Mouse (Mus musculus) hematopoietic stem cell, adult 5-6 weeks (primary cell): ENCODE data around the gene Hoxb6. TPM values are rescaled to one million over a fixed set of nuclear protein-coding genes. Genes with fewer than 3 reads are reported as not detected.

ENCODE experiments used
- ATAC-seq, 2 experiments: fragments of 125-278 bp in 1 of 2; replicated peaks in 1 of 2; 2 replicates each; pipeline ENCODE4 v1.8.0; 2016 to 2017; ENCODE audit warnings: inconsistent platforms in 2 of 2, mild to moderate bottlenecking in 2 of 2, moderate number of reproducible peaks in 2 of 2, low read depth in 1 of 2, moderate TSS enrichment in 1 of 2; ENCODE audit not compliant: low FRiP score in 2 of 2, poor library complexity in 2 of 2, severe bottlenecking in 2 of 2, insufficient read depth in 1 of 2, low TSS enrichment in 1 of 2
- total RNA-seq: library from RNA; stranded (forward); fragments of 172-1452, 232-1000 nt; gene quantifications from 2 replicates; pipeline ENCODE4 v1.2.3, GENCODE M21; 2017

Gene Hoxb6
- total RNA-seq, 1 experiment from 2014 or later = 1.2 TPM

DNA sequence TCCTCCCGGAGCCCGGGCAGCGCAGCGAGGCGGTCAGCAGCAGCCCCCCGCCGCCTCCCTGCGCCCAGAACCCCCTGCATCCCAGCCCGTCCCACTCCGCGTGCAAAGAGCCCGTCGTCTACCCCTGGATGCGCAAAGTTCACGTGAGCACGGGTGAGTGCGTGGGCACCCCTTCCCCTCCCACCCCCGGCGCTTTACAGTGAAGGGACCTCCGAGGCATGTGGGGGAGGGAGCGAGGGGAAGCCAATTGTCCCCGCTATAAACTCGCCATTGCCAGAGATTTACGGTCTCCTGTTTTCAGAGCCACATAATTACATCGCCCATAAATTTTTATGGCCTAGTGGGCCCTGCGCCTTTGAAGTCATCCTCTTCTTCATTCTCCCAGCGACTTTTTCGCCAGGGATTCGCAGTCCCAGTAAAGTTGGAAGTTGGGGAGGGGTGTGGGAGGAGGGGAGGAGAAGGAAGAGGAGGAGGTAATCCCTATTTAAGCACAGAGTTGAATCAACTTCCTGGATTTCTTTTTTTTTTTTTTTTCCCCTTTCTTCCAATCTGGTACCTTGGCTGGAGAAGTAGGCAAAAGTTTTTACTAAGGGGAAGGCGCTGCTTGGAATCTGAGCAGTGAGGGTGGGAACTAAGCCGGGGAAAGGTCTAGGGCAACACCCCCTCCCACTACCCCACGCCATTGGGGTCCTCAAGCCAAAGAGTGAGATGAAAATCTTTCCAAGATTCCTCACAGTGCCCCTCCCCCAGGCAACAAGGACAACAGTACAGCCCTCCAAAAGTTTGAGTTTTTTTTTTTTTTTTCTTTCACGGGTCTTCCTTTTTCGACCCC lies 27.0 kb downstream of the Hoxb6 start:
- no peak for ATAC-seq

- ATAC-seq = peak; percentile 14 to 24; a peak in 1 of 4 replicates
Observed at GRCm38 (mm10) chr11:96319910-96320309, 27.6 kb downstream of the Hoxb6 start.

DNA sequence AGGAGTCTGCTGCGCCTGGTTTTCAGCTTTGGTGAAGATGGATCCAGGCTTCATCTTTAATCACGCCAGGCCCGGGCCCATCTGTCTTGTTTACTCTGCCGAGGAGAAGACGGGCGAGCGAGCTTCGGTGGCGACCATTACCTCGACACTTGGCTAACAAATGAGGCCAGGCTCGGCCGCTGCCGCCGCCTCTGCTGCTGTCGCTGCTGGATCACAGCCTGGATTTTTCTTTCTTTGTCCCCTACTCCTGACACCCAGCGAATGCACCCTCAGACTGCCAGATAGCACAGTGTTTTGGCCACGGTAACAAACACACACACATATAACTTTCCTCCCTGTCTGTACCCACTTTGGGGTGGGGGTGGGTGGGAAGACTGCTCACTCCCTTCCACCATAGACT lies 28.4 kb downstream of the Hoxb6 start:
- ATAC-seq = no peak

DNA sequence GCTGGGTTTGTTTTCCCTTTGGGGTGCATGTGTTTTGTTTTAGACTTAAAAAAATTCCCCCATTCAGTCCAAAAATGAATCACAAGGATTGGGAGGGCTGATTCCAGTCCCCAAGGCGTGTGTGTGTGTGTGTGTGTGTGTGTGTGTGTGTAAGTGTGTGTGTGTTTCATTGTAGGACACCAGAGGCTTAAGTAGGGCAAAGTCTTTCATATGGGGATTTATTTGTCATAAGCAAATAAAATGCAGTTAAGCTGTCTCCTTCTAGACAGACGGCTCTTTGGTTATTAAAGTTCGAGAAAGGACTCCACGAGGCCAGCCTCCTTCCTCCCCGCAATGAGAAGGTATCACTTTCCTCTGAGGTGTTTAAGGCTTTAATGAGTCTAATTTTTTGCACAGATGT lies 29.6 kb downstream of the Hoxb6 start:
- no peak for ATAC-seq

- ATAC-seq = no peak
Observed at GRCm38 (mm10) chr11:96322738-96323137, 30.5 kb downstream of the Hoxb6 start.

DNA sequence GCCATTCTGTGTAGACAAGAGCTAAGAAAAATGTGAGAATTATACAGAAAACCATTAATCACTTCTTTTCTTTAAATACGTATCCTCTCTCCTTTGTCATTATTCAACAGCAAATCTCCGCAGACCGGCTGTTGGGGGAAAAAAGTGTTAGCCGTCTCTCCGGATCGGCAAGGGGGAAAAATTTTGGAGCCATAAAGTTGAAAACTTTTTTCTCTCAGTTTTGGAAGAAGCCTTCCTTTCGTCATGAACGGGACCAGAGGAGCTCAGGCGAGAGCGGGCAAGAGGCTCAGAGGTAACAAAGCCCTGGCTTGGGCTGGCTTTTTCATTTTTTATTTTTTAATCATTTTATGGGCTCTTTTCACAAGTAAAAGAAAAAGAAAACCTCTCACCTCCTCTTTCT lies 30.9 kb downstream of the Hoxb6 start, which contains the start of gene Hoxb3:
Gene Hoxb3, plus strand, starts transcription at position 173 of the 400 bp plus-strand sequence.
- no peak for ATAC-seq

GRCm38 (mm10) chr11:96324125-96324524 lies 31.8 kb downstream of the Hoxb6 start:
- no peak for ATAC-seq

DNA sequence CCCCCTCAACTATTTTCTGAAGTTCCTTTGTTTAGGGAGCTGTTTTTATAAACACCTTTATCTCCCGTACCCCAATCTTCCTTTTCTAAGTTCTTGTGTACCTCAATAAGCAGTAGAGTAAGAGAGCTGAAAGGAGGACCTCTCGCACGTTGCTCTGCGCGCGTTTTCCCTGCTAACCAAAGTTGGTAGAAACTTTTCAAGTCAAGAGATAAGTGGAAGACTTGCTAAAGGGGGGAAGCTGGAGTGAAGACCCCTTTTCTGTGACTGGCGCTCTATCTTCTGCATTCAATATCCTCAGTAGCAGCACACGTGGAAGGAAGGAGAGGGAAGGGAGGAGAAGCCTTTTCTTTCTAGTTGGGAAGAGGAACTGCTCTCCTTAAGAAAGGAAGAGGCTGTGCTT lies 32.7 kb downstream of the Hoxb6 start:
- no peak for ATAC-seq

GRCm38 (mm10) chr11:96325747-96326212 lies 33.5 kb downstream of the Hoxb6 start:
- ATAC-seq = no peak

- ATAC-seq = no peak
Observed at GRCm38 (mm10) chr11:96326705-96327104, 34.4 kb downstream of the Hoxb6 start.

GRCm38 (mm10) chr11:96327122-96327521 lies 34.8 kb downstream of the Hoxb6 start:
- no peak for ATAC-seq

GRCm38 (mm10) chr11:96327750-96328149 lies 35.5 kb downstream of the Hoxb6 start:
- no peak for ATAC-seq

- ATAC-seq = no peak
Observed at GRCm38 (mm10) chr11:96328605-96329004, 36.3 kb downstream of the Hoxb6 start.

DNA sequence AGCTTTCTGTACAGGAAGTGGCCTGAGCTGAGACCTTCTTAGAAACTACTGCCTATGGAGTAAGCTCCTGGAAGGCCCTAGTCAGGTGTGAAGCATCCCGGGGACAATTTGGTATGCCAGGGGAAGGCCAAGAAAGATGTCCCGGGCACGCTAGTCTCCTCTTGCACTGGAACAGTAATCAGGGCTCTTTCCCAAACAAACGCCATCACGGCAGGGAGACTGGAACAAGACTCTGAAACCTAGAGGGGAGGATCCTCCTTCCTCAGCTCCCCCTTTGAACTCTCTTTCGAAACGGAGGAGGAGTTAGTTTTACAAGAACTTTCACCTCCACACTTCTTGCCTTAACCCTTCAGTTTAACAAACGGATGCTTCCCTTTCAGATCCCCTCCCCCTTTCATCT lies 39.8 kb downstream of the Hoxb6 start:
- no peak for ATAC-seq

DNA sequence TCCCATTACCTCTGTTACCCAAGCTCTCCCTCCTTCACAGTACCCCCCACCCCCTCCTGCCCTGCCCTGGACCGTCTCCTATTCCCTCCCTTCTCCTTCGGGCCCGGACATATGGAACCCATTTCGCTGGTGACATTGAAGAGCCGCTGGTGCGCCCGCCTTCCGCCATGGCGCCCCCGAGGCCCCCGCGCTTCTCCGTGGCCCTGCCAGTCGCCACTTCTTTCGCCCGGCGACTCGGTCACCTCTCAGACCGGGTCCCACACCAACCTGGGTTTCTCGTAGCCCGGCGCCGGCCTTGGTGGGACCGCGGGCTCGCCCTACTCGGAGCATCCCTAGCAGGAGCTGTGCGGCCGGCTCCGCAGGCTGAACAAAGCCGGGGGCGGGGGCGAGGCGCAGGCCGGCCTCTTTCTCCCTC lies 40.3 kb downstream of the Hoxb6 start:
- no peak for ATAC-seq

DNA sequence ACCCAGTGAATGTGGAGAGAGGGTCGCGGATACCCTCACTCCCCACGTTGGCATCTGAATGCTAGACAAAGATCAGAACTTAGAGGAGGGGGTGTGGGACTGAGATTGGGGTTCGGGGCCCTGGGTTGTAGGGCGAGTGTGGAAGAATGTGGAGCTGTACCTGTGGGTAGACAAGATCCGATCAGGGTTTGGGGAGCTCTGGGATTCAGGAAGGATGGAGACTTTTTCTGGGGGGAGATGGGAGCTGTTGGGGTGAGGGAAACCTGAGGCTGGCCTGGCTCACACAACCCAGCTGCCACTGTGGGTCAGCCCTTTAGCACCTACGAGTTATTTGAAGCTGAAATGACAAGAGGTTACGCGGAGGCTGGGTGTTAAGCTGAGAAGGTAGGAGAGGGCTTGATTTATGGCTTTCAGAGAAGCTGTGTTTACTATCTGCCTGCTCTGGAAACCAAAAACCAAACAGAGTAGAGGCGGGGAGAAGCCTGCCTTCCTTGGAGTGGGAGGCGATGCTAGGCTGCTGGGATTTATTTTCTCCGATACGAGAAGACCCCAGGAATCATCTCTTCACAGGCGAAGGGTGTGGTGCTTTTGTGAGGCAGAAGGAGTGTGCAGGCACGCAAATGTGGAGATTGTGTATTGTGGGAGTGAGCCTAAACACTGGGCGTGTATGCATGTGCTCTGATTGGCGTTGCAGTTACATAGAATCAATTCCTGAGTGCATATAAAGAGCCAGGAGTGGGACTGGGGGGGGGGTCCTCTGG lies 41.1 kb downstream of the Hoxb6 start:
- ATAC-seq = no peak

- no peak for ATAC-seq
Observed at GRCm38 (mm10) chr11:96334002-96334364, 41.7 kb downstream of the Hoxb6 start.

- no peak for ATAC-seq
Observed at GRCm38 (mm10) chr11:96334998-96335397, 42.7 kb downstream of the Hoxb6 start.
